Mouse (Mus musculus) forebrain, postnatal 0 days (tissue): ENCODE measurements around the gene Dspp. TPM values are rescaled to one million over a fixed set of nuclear protein-coding genes. Genes with fewer than 3 reads are reported as not detected.
A peak's percentile ranks its signal among the peaks of the same experiment; 100 is the strongest.

Experiments used
- ATAC-seq: fragments of 200-750 bp; cut with Nextera tagmentation; 2 replicates; pipeline ENCODE4 v1.8.0; 2017; ENCODE audit warnings: mild to moderate bottlenecking, moderate library complexity
- DNase-seq: peaks from one replicate; pipeline ENCODE4 v3.0.0-alpha.2; 2015
- H3K27ac ChIP-seq: fragments of 300-500 bp; sonication (generic); 2 replicates; pipeline ENCODE4 v1.5.1; 2014; ENCODE audit warnings: low read depth, mild to moderate bottlenecking, antibody characterized with exemption, low read length, moderate library complexity, mixed read lengths
- H3K27me3 ChIP-seq: fragments of 300-500 bp; sonication (generic); 2 replicates; pipeline ENCODE4 v1.6.1; 2014; ENCODE audit warnings: mild to moderate bottlenecking, low read length, mixed read lengths; ENCODE audit not compliant: insufficient read depth
- H3K36me3 ChIP-seq: fragments of 300-500 bp; sonication (generic); 2 replicates; pipeline ENCODE4 v1.6.1; 2014; ENCODE audit warnings: mild to moderate bottlenecking, moderate library complexity; ENCODE audit not compliant: insufficient read depth
- H3K4me1 ChIP-seq: fragments of 300-500 bp; sonication (generic); 2 replicates; pipeline ENCODE4 v1.6.1; 2014; ENCODE audit warnings: antibody characterized with exemption; ENCODE audit not compliant: insufficient read depth
- H3K4me2 ChIP-seq: fragments of 300-500 bp; sonication (generic); 2 replicates; pipeline ENCODE4 v1.6.1; 2014; ENCODE audit warnings: low read depth, mild to moderate bottlenecking, moderate library complexity
- H3K4me3 ChIP-seq: fragments of 300-500 bp; sonication (generic); 2 replicates; pipeline ENCODE4 v1.5.1; 2014; ENCODE audit warnings: low read depth, low read length, mixed read lengths
- H3K9ac ChIP-seq: fragments of 300-500 bp; sonication (generic); 2 replicates; pipeline ENCODE4 v1.6.1; 2014; ENCODE audit warnings: mild to moderate bottlenecking
- H3K9me3 ChIP-seq: fragments of 300-500 bp; sonication (generic); 2 replicates; pipeline ENCODE4 v1.6.1; 2016; ENCODE audit warnings: low read length
- CTCF ChIP-seq: sonication (generic); IDR thresholded peaks from 2 replicates; pipeline ENCODE4 v1.5.1; 2016; ENCODE audit warnings: antibody characterized with exemption, control low read depth, low read depth
- WGBS: fragments of 180-500 bp; shearing (Covaris S2); extraction: QIAGEN DNeasy Blood & Tissue Kit; methylation state at CpG from one replicate; pipeline ENCODE4 v1.1.7; 2014; 5-methylcytosine and 5-hydroxymethylcytosine counted together
- polyA plus RNA-seq: library from polyadenylated mRNA; unstranded; fragments of >200 nt; fragmentation: Nextera tagmentation; extraction: Ambion mirVana; gene quantifications from 2 replicates; pipeline ENCODE4 v1.2.1, GENCODE M21; 2015
- total RNA-seq: library from RNA; depleted of rRNA; stranded (reverse); fragments of >200 nt; gene quantifications from 2 replicates; pipeline ENCODE4 v1.2.3, GENCODE M21; 2014

Dspp gene
- total and polyA plus RNA-seq, 2 experiments from 2014 or later: not detected

- ATAC-seq (peak; percentile 87), DNase-seq (peak; percentile 54)
- H3K9ac ChIP-seq: no peak overlapping the region
- no peaks in the 10 kb centered on the region for H3K4me1 ChIP-seq
- TF ChIP-seq CTCF: no peak
- no peaks in the 10 kb centered on the region for H3K36me3 ChIP-seq
- WGBS: 60% methylated on average over 7 of the region's 7 CpGs
- H3K9me3 ChIP-seq: no peaks in the 10 kb centered on the region
- no peak overlapping the region for H3K4me2 ChIP-seq
- no peak overlapping the region for H3K4me3 ChIP-seq
- no peaks in the 10 kb centered on the region for H3K27me3 ChIP-seq
- H3K27ac ChIP-seq: peak overlapping the region; percentile 2; the same call in 1 of the 2 replicates
Measured at GRCm38 (mm10) chr5:104158332-104159052, 12.0 kb upstream of the Dspp start.

- ATAC-seq (no peak), DNase-seq (no peak)
- H3K36me3 ChIP-seq: no peaks in the 10 kb centered on the region
- H3K4me2 ChIP-seq: no peak overlapping the region
- no peak for TF ChIP-seq CTCF
- 77% methylated on average over 3 of the region's 3 CpGs for WGBS
- no peaks in the 10 kb centered on the region for H3K9me3 ChIP-seq
- no peaks in the 10 kb centered on the region for H3K27me3 ChIP-seq
- no peaks in the 10 kb centered on the region for H3K4me1 ChIP-seq
- H3K27ac ChIP-seq: no peak overlapping the region
- H3K9ac ChIP-seq: no peak overlapping the region
- no peak overlapping the region for H3K4me3 ChIP-seq
Measured at GRCm38 (mm10) chr5:104160581-104160980, 9.9 kb upstream of the Dspp start.

DNA sequence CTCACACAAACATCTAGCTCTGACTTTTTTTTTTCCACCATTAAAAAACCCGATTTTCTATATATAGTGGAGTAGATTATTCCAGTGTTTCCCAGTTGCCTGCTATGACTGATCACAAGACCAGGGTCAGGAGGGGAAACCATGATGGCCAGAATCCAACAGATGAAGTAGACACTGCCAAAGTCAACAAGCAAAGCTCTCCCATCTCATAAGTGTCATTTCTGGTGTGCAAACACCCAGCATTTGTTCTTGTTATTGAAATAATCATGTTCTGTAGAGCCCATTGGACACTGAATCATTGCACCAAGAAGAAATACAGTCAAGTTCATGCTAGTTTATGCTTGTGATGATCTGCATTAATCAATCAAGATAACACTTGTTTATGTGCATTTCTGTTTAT, 9.1 kb upstream of the Dspp start:
- TF ChIP-seq CTCF: no peak
- Histone ChIP-seq H3K4me1 (no peaks in the 10 kb centered on the region), H3K9ac (no peak overlapping the region), H3K27ac (no peak overlapping the region), H3K9me3 (no peaks in the 10 kb centered on the region), H3K4me3 (no peak overlapping the region), H3K4me2 (no peak overlapping the region), H3K27me3 (no peaks in the 10 kb centered on the region), H3K36me3 (no peaks in the 10 kb centered on the region)
- WGBS: 86% methylated on average over 1 of the region's 1 CpGs
- no peak for DNase-seq
- ATAC-seq: no peak

DNA sequence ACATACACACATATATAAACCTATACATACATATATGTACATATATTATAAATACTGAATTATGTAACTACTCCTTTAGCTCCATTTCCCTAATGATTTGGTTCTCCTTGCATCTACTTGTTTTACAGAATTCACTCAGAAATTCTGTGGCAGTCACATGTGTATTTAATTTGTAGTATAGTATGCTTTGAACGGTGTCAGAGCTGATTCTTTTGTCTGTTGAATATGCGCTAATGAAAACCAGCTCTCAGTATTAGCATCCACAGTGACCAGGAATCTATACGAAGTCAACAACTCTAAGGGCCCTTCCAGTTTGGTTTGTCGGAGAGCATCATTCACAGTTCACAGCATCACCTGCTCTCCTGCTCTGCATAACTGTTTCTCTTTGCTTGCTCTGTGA, 7.0 kb upstream of the Dspp start:
- no peak overlapping the region for H3K4me3 ChIP-seq
- no peak for TF ChIP-seq CTCF
- WGBS: 70% methylated on average over 4 of the region's 4 CpGs

GRCm38 (mm10) chr5:104173094-104173493, 2.6 kb downstream of the Dspp start:
- Histone ChIP-seq H3K36me3 (no peaks in the 10 kb centered on the region), H3K4me3 (no peak overlapping the region), H3K27me3 (no peaks in the 10 kb centered on the region), H3K27ac (peak overlapping the region; percentile 45; the same call in 1 of the 2 replicates), H3K9me3 (no peaks in the 10 kb centered on the region), H3K9ac (no peak overlapping the region), H3K4me1 (no peaks in the 10 kb centered on the region), H3K4me2 (no peak overlapping the region)
- TF ChIP-seq CTCF: no peak
- WGBS: 55% methylated on average over 6 of the region's 6 CpGs
- DNase-seq (peak; percentile 66), ATAC-seq (peak; percentile 92)

More for the DNA sequence above, 7.0 kb upstream of the Dspp start:
- Histone ChIP-seq H3K9me3 (no peaks in the 10 kb centered on the region), H3K4me2 (no peak overlapping the region), H3K9ac (no peak overlapping the region), H3K4me1 (no peaks in the 10 kb centered on the region), H3K27me3 (no peaks in the 10 kb centered on the region), H3K36me3 (no peaks in the 10 kb centered on the region), H3K27ac (no peak overlapping the region)
- no peak for DNase-seq
- ATAC-seq: no peak

GRCm38 (mm10) chr5:104183743-104184142, 13.2 kb downstream of the Dspp start:
- Histone ChIP-seq H3K36me3 (no peaks in the 10 kb centered on the region), H3K9me3 (no peaks in the 10 kb centered on the region), H3K4me2 (no peak overlapping the region), H3K9ac (no peak overlapping the region), H3K4me3 (no peak overlapping the region), H3K4me1 (no peaks in the 10 kb centered on the region), H3K27me3 (no peaks in the 10 kb centered on the region), H3K27ac (no peak overlapping the region)
- ATAC-seq: no peak
- no peak for TF ChIP-seq CTCF
- DNase-seq: no peak
- WGBS: 80% methylated on average over 1 of the region's 1 CpGs

- no peak overlapping the region for H3K4me2 ChIP-seq
- no peak for TF ChIP-seq CTCF
- H3K27ac ChIP-seq: no peak overlapping the region
- H3K9ac ChIP-seq: no peak overlapping the region
- no peaks in the 10 kb centered on the region for H3K27me3 ChIP-seq
- H3K9me3 ChIP-seq: no peaks in the 10 kb centered on the region
- H3K4me1 ChIP-seq: no peaks in the 10 kb centered on the region
- ATAC-seq: peak; percentile 45; the same call in 1 of the 2 replicates
- no peak for DNase-seq
- no peaks in the 10 kb centered on the region for H3K36me3 ChIP-seq
- 64% methylated on average over 3 of the region's 3 CpGs for WGBS
- no peak overlapping the region for H3K4me3 ChIP-seq
Measured at GRCm38 (mm10) chr5:104187281-104187680, 16.8 kb downstream of the Dspp start.
